Mouse (Mus musculus): ENCODE results near the gene Btk. TPM values are rescaled to one million over a fixed set of nuclear protein-coding genes. Genes with fewer than 3 reads are reported as not detected.

Btk gene
- polyA plus RNA-seq, 1 experiment, result 14.4 TPM

- Histone ChIP-seq H3K4me1 (ENCODE audit: control insufficient read depth, insufficient read depth, insufficient read length) (no peaks in the 10 kb centered on the region; the same call in 1 of the 2 replicates), H3K27me3 (ENCODE audit: control insufficient read depth, insufficient read depth, low read length) (no peaks in the 10 kb centered on the region), H3K27ac (ENCODE audit: insufficient read depth, low read length) (no peak overlapping the region), H3K36me3 (ENCODE audit: control insufficient read depth, insufficient read depth, low read length) (no peaks in the 10 kb centered on the region), H3K4me3 (ENCODE audit: extremely low read depth, insufficient read depth, insufficient read length) (peak overlapping the region; percentile 81; the same call in 1 of the 2 replicates)
- WGBS, result 33% methylated on average over 10 of the region's 10 CpGs
- no peak for DNase-seq (ENCODE audit: low read depth in 1 of 2, low spot score in 2 of 2)
- TF ChIP-seq CTCF (IDR thresholded peaks at IDR 0.05; ENCODE audit: extremely low read depth, insufficient read depth, insufficient read length, insufficient replicate concordance) (no peak), POLR2A (IDR thresholded peaks at IDR 0.05; ENCODE audit: low read depth, low read length) (no peak)
These were observed 16.7 kb upstream of the Btk start for GRCm38 (mm10) chrX:134599922-134600565.

- peaks cover 3% of the 10 kb centered on the region; the same call in 1 of the 2 replicates for H3K36me3 ChIP-seq (ENCODE audit: control insufficient read depth, insufficient read depth, low read length)
- WGBS, result 42% methylated on average over 5 of the region's 5 CpGs
- no peak for TF ChIP-seq CTCF (IDR thresholded peaks at IDR 0.05; ENCODE audit: extremely low read depth, insufficient read depth, insufficient read length, insufficient replicate concordance)
- TF ChIP-seq POLR2A (IDR thresholded peaks at IDR 0.05; ENCODE audit: low read depth, low read length), result no peak
- H3K4me1 ChIP-seq (ENCODE audit: control insufficient read depth, insufficient read depth, insufficient read length), result no peaks in the 10 kb centered on the region
- H3K4me3 ChIP-seq (ENCODE audit: extremely low read depth, insufficient read depth, insufficient read length), result no peak overlapping the region
- no peak overlapping the region for H3K27ac ChIP-seq (ENCODE audit: insufficient read depth, low read length)
- no peak for DNase-seq (ENCODE audit: low read depth in 1 of 2, low spot score in 2 of 2)
- H3K27me3 ChIP-seq (ENCODE audit: control insufficient read depth, insufficient read depth, low read length), result no peaks in the 10 kb centered on the region
These were observed 6.5 kb upstream of the Btk start for GRCm38 (mm10) chrX:134589836-134590235.

- 92% methylated on average over 3 of the region's 3 CpGs for WGBS
- no peak for TF ChIP-seq POLR2A (IDR thresholded peaks at IDR 0.05; ENCODE audit: low read depth, low read length)
- no peak overlapping the region for H3K4me3 ChIP-seq (ENCODE audit: extremely low read depth, insufficient read depth, insufficient read length)
- H3K4me1 ChIP-seq (ENCODE audit: control insufficient read depth, insufficient read depth, insufficient read length), result no peaks in the 10 kb centered on the region
- no peak for DNase-seq (ENCODE audit: low read depth in 1 of 2, low spot score in 2 of 2)
- peaks cover 3% of the 10 kb centered on the region; the same call in 1 of the 2 replicates for H3K36me3 ChIP-seq (ENCODE audit: control insufficient read depth, insufficient read depth, low read length)
- H3K27me3 ChIP-seq (ENCODE audit: control insufficient read depth, insufficient read depth, low read length), result no peaks in the 10 kb centered on the region
- no peak overlapping the region for H3K27ac ChIP-seq (ENCODE audit: insufficient read depth, low read length)
These were observed 5.6 kb upstream of the Btk start for GRCm38 (mm10) chrX:134588997-134589396.

GRCm38 (mm10) chrX:134588261-134588660 is 4.9 kb upstream of the Btk start:
- Histone ChIP-seq H3K36me3 (ENCODE audit: control insufficient read depth, insufficient read depth, low read length) (peaks cover 3% of the 10 kb centered on the region; the same call in 1 of the 2 replicates), H3K4me1 (ENCODE audit: control insufficient read depth, insufficient read depth, insufficient read length) (no peaks in the 10 kb centered on the region), H3K27me3 (ENCODE audit: control insufficient read depth, insufficient read depth, low read length) (no peaks in the 10 kb centered on the region), H3K27ac (ENCODE audit: insufficient read depth, low read length) (no peak overlapping the region), H3K4me3 (ENCODE audit: extremely low read depth, insufficient read depth, insufficient read length) (no peak overlapping the region)
- WGBS, result 84% methylated on average over 4 of the region's 4 CpGs
- no peak for DNase-seq (ENCODE audit: low read depth in 1 of 2, low spot score in 2 of 2)
- TF ChIP-seq CTCF (IDR thresholded peaks at IDR 0.05; ENCODE audit: extremely low read depth, insufficient read depth, insufficient read length, insufficient replicate concordance), result no peak
- TF ChIP-seq POLR2A (IDR thresholded peaks at IDR 0.05; ENCODE audit: low read depth, low read length), result no peak

GRCm38 (mm10) chrX:134586447-134586846 is 3.1 kb upstream of the Btk start:
- DNase-seq (ENCODE audit: low read depth in 1 of 2, low spot score in 2 of 2), result no peak
- Histone ChIP-seq H3K27me3 (ENCODE audit: control insufficient read depth, insufficient read depth, low read length) (no peaks in the 10 kb centered on the region), H3K27ac (ENCODE audit: insufficient read depth, low read length) (no peak overlapping the region), H3K4me3 (ENCODE audit: extremely low read depth, insufficient read depth, insufficient read length) (no peak overlapping the region), H3K4me1 (ENCODE audit: control insufficient read depth, insufficient read depth, insufficient read length) (no peaks in the 10 kb centered on the region; the same call in 1 of the 2 replicates), H3K36me3 (ENCODE audit: control insufficient read depth, insufficient read depth, low read length) (peaks cover 3% of the 10 kb centered on the region; the same call in 1 of the 2 replicates)
- 46% methylated on average over 8 of the region's 8 CpGs for WGBS
- no peak for TF ChIP-seq CTCF (IDR thresholded peaks at IDR 0.05; ENCODE audit: extremely low read depth, insufficient read depth, insufficient read length, insufficient replicate concordance)
- TF ChIP-seq POLR2A (IDR thresholded peaks at IDR 0.05; ENCODE audit: low read depth, low read length), result no peak

GRCm38 (mm10) chrX:134585103-134586002 is 2.0 kb upstream of the Btk start, which contains the start of gene Rpl36a:
Rpl36a (plus strand) TSS chrX:134585654.
- Histone ChIP-seq H3K4me1 (ENCODE audit: control insufficient read depth, insufficient read depth, insufficient read length) (no peaks in the 10 kb centered on the region; the same call in 1 of the 2 replicates), H3K4me3 (ENCODE audit: extremely low read depth, insufficient read depth, insufficient read length) (peak within 1 kb of the TSS; percentile 66), H3K27ac (ENCODE audit: insufficient read depth, low read length) (peak within 1 kb of the TSS; percentile 72), H3K36me3 (ENCODE audit: control insufficient read depth, insufficient read depth, low read length) (peaks cover 3% of the 10 kb centered on the region; the same call in 1 of the 2 replicates), H3K27me3 (ENCODE audit: control insufficient read depth, insufficient read depth, low read length) (no peaks in the 10 kb centered on the region)
- peak; percentile 91 for TF ChIP-seq POLR2A (IDR thresholded peaks at IDR 0.05; ENCODE audit: low read depth, low read length)
- TF ChIP-seq CTCF (IDR thresholded peaks at IDR 0.05; ENCODE audit: extremely low read depth, insufficient read depth, insufficient read length, insufficient replicate concordance), result peak; percentile 58; the same call in 1 of the 2 replicates
- WGBS, result 27% methylated on average over 45 of the region's 45 CpGs
- peak; percentile 81 to 86 for DNase-seq (ENCODE audit: low read depth in 1 of 2, low spot score in 2 of 2)

All from spleen, adult 2 months (tissue).